Mouse (Mus musculus) intestine, postnatal 0 days (tissue): Measurements from ENCODE around the gene Gm20916. TPM values are rescaled to one million over a fixed set of nuclear protein-coding genes. Genes with fewer than 3 reads are reported as not detected.
"Not testable (repeated sequence)": the region's sequence is repeated elsewhere in the genome, so short reads cannot be mapped to it uniquely, and the experiment has no call there.

Experiments
- ATAC-seq: fragments of 200-750 bp; cut with Nextera tagmentation; 2 replicates; pipeline ENCODE4 v1.8.0; 2017; ENCODE audit warnings: mild to moderate bottlenecking, moderate TSS enrichment, moderate library complexity
- H3K27ac ChIP-seq: fragments of 300-500 bp; sonication (generic); 2 replicates; pipeline ENCODE4 v1.5.1; 2014; ENCODE audit warnings: mild to moderate bottlenecking, low read depth, low read length, moderate library complexity
- H3K27me3 ChIP-seq: fragments of 300-500 bp; sonication (generic); replicated peaks from 2 replicates; pipeline ENCODE4 v1.6.1; 2014; ENCODE audit warnings: low read length, mixed read lengths; ENCODE audit not compliant: control insufficient read depth, insufficient read depth
- H3K36me3 ChIP-seq: fragments of 300-500 bp; sonication (generic); 2 replicates; pipeline ENCODE4 v1.6.1; 2014; ENCODE audit warnings: mild to moderate bottlenecking, moderate library complexity; ENCODE audit not compliant: control insufficient read depth, insufficient read depth
- H3K4me1 ChIP-seq: fragments of 300-500 bp; sonication (generic); replicated peaks from 2 replicates; pipeline ENCODE4 v1.6.1; 2014; ENCODE audit warnings: antibody characterized with exemption, low read length, mixed read lengths; ENCODE audit not compliant: control insufficient read depth, insufficient read depth
- H3K4me2 ChIP-seq: fragments of 300-500 bp; sonication (generic); replicated peaks from 2 replicates; pipeline ENCODE4 v1.6.1; 2014; ENCODE audit warnings: low read depth, mild to moderate bottlenecking, moderate library complexity
- H3K4me3 ChIP-seq: fragments of 300-500 bp; sonication (generic); 2 replicates; pipeline ENCODE4 v1.5.1; 2014; ENCODE audit warnings: low read depth, low read length
- H3K9ac ChIP-seq: fragments of 300-500 bp; sonication (generic); 2 replicates; pipeline ENCODE4 v1.6.1; 2014; ENCODE audit warnings: mild to moderate bottlenecking, low read depth, low read length
- H3K9me3 ChIP-seq: fragments of 300-500 bp; sonication (generic); 2 replicates; pipeline ENCODE4 v1.6.1; 2016; ENCODE audit warnings: mixed run types; ENCODE audit not compliant: control insufficient read depth
- WGBS: fragments of 180-500 bp; shearing (Covaris S2); extraction: QIAGEN DNeasy Blood & Tissue Kit; methylation state at CpG from one replicate; pipeline ENCODE4 v1.1.7; 2014; 5-methylcytosine and 5-hydroxymethylcytosine counted together
- polyA plus RNA-seq: library from polyadenylated mRNA; unstranded; fragments of >200 nt; fragmentation: Nextera tagmentation; extraction: Ambion mirVana; gene quantifications from 2 replicates; pipeline ENCODE4 v1.2.1, GENCODE M21; 2015

Gene Gm20916
- not detected in 2 replicates for polyA plus RNA-seq

GRCm38 (mm10) chrY:79319265-79319664, at the start of gene Gm20916:
Gm20916 (plus strand) TSS chrY:79319565.
- H3K4me3 ChIP-seq, H3K4me1 ChIP-seq, H3K9me3 ChIP-seq, H3K4me2 ChIP-seq, H3K27ac ChIP-seq, ATAC-seq, H3K36me3 ChIP-seq, H3K9ac ChIP-seq, H3K27me3 ChIP-seq: not testable (repeated sequence)
- WGBS = no CpG with 5 or more reads among the region's 6 CpGs

Other genes starting within 250 kb of the Gm20916 start
- gene Gm20917, start 168.4 kb upstream of the Gm20916 start, polyA plus RNA-seq = not detected in 2 replicates